Mouse (Mus musculus): ENCODE measurements around the gene Ndufs5. TPM values are rescaled to one million over a fixed set of nuclear protein-coding genes. Genes with fewer than 3 reads are reported as not detected.

Ndufs5 gene
- polyA plus RNA-seq, 1 experiment = 110 TPM

DNA sequence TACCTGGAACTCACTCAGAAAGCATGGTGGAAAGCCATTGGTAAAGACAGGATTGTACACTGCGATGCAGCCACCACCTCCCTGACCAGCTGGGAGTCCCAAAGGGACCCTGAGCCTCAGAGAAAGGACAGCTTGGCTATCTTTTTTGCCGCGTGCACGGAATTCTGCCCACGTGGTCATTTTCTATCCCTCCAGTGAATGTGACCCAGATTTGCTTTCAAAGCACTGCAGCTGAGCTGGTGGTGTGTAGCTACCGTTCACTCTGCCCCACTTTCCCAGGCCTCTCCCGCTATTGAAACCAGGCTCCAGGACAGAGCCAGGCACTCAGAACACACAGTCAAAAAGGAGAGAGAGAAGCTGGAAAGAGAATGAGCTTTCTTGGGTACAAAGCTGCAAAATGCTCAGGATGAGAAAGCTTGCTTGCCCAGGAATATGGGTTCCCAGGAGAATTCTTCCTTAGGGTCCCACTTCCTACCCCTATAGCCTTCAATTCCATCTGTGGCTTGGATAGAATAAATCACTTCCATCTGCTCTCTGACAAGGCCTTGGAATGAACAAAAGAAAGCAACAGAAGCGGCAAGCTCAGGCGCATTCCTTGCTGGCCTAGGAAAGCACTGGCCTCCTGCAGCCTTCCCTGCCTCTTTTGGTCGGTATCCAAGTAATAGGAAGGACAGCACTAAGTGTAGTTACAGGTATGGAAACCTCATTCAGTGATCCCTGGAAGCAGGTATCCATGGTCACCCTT is 40.8 kb downstream of the Ndufs5 start:
- H3K27ac ChIP-seq (ENCODE audit: insufficient read depth, low read depth, low read length) = no peak overlapping the region
- H3K4me1 ChIP-seq (ENCODE audit: control insufficient read depth, insufficient read depth, low read length) = peaks cover 13% of the 10 kb centered on the region
- H3K4me3 ChIP-seq (ENCODE audit: insufficient read depth, low read length) = no peak overlapping the region
- TF ChIP-seq POLR2A (IDR thresholded peaks at IDR 0.05; ENCODE audit: borderline replicate concordance, low read depth, low read length) (no peak), CTCF (IDR thresholded peaks at IDR 0.05; ENCODE audit: low read depth, low read length) (no peak)

DNA sequence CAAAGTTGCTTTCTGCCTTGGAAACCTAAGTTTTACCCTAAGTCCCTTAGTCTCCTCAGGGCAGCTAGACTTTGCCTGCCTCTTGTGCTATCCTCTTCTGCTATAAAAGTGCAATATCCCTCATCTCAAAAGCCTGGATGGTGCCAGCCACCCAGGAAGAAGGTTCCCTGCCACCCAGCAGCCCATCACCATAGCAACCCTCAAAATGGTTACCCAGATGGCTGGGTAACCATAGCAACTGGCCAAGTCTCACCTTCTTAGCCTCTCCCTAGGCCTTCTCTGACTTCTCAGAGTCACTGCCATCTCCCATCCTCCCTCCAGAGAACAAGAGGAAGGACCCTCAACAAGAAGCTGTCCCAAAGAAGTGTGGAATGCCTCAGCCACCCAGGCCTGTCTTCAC is 47.4 kb downstream of the Ndufs5 start:
- H3K4me1 ChIP-seq (ENCODE audit: control insufficient read depth, insufficient read depth, low read length) = peaks cover 25% of the 10 kb centered on the region
- H3K4me3 ChIP-seq (ENCODE audit: insufficient read depth, low read length) = no peak overlapping the region
- no peak for TF ChIP-seq CTCF (IDR thresholded peaks at IDR 0.05; ENCODE audit: low read depth, low read length)
- no peak for TF ChIP-seq POLR2A (IDR thresholded peaks at IDR 0.05; ENCODE audit: borderline replicate concordance, low read depth, low read length)
- no peak overlapping the region for H3K27ac ChIP-seq (ENCODE audit: insufficient read depth, low read depth, low read length)

DNA sequence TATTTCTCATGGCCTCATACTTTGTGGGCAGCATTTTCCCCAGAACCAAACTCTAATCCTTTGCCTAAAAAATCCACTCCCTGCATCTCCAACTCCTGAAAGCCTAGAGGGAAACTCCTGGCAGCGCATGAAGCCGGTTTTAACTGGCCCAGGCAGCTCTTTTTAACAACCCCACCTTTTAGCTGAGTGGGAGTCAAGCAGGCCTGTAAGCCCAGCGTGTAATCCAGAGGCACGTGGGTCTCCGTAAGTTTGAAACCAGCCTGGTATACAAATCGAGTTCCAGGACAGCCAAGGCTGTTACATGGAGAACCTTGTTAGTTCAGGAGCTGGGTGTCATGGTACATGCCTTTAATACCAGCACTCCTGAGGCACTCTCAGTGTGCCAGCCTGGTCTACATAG is 48.3 kb downstream of the Ndufs5 start:
- TF ChIP-seq POLR2A (IDR thresholded peaks at IDR 0.05; ENCODE audit: borderline replicate concordance, low read depth, low read length) = no peak
- TF ChIP-seq CTCF (IDR thresholded peaks at IDR 0.05; ENCODE audit: low read depth, low read length) = no peak
- H3K27ac ChIP-seq (ENCODE audit: insufficient read depth, low read depth, low read length) = no peak overlapping the region
- H3K4me3 ChIP-seq (ENCODE audit: insufficient read depth, low read length) = no peak overlapping the region
- peaks cover 28% of the 10 kb centered on the region for H3K4me1 ChIP-seq (ENCODE audit: control insufficient read depth, insufficient read depth, low read length)

DNA sequence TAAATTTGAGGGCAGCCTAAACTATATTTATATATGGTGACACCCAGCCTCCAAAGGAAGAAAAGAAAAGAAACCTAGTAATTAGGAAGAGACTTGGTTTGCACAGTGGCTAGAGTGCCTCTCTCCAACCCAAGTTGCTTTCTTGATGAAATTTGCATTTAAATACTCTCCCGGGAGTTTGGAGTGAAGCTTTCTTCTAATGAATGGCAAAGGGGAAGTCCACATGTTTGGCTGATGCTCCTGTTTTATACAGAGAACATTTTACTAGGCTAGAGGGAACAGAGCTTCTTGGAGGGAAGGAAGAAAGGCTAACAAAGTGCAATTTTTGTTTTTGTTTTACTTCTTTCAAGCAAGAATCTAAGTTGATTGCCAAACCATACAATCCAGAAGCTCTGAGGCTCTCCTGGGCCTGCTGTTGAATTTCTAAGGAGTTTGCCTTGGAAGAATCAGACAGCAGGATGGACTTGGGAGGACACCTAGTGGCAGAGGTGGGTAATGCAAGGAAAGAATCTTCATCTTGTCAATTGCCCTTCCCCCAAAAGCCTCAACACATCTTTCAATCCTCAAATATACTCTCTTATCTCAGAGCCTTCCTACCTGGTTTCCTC is 50.6 kb downstream of the Ndufs5 start:
- Histone ChIP-seq H3K27ac (ENCODE audit: insufficient read depth, low read depth, low read length) (peak overlapping the region; percentile 53), H3K4me3 (ENCODE audit: insufficient read depth, low read length) (no peak overlapping the region), H3K4me1 (ENCODE audit: control insufficient read depth, insufficient read depth, low read length) (peaks cover 30% of the 10 kb centered on the region)
- no peak for TF ChIP-seq POLR2A (IDR thresholded peaks at IDR 0.05; ENCODE audit: borderline replicate concordance, low read depth, low read length)
- peak; percentile 59; the same call in 1 of the 2 replicates for TF ChIP-seq CTCF (IDR thresholded peaks at IDR 0.05; ENCODE audit: low read depth, low read length)

DNA sequence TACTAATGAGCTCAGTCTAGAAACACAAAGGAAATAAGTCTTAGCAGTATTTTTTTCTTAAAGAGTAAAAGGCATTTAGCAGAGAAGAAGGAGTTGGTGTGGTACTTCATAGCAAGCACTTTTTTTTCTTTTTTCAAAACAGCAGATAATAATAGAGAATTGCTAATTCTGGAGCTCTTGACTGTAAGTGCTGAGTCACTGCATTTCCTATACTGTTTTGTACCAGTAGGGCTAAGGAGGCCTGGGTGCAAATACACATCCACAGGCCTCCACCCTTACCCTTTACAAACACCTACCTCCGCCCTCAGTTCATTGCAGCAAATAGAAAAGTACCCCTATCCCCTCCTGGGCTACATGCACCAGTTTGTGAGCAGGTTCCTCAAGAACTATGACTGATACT is 51.5 kb downstream of the Ndufs5 start:
- H3K27ac ChIP-seq (ENCODE audit: insufficient read depth, low read depth, low read length) = peak overlapping the region; percentile 53
- TF ChIP-seq POLR2A (IDR thresholded peaks at IDR 0.05; ENCODE audit: borderline replicate concordance, low read depth, low read length) = no peak
- no peak overlapping the region for H3K4me3 ChIP-seq (ENCODE audit: insufficient read depth, low read length)
- peaks cover 33% of the 10 kb centered on the region for H3K4me1 ChIP-seq (ENCODE audit: control insufficient read depth, insufficient read depth, low read length)

DNA sequence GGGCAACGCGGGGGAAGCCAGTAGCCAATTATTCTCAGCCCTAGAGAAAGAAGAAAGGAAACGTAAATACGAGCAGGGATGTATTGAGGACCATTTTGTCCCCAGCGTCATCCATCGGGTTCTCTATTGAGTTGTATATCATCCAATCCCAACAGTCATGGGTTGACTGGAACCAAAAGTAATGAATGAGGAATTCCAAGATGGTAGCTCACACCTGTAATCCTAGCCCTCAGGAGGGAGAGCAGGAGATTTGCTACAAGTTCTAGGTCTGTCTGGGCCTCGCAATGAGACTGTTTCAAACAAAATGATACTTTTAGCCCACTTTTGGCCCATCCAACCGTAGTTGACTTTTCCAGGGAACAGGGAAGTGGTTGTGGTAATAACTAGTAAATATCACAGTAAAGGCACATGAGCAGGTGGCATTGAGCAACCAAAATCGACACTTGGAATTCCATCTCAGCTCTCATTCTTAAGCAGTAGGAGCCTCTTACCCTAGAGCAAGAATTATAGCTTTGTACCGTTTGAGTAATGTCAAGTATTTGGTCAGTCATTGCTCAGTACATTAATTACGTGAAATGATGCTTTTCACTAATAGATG is 52.2 kb downstream of the Ndufs5 start:
- Histone ChIP-seq H3K4me1 (ENCODE audit: control insufficient read depth, insufficient read depth, low read length) (peaks cover 34% of the 10 kb centered on the region), H3K4me3 (ENCODE audit: insufficient read depth, low read length) (peak overlapping the region; percentile 81), H3K27ac (ENCODE audit: insufficient read depth, low read depth, low read length) (no peak overlapping the region)
- TF ChIP-seq POLR2A (IDR thresholded peaks at IDR 0.05; ENCODE audit: borderline replicate concordance, low read depth, low read length) = no peak
- TF ChIP-seq CTCF (IDR thresholded peaks at IDR 0.05; ENCODE audit: low read depth, low read length) = no peak

DNA sequence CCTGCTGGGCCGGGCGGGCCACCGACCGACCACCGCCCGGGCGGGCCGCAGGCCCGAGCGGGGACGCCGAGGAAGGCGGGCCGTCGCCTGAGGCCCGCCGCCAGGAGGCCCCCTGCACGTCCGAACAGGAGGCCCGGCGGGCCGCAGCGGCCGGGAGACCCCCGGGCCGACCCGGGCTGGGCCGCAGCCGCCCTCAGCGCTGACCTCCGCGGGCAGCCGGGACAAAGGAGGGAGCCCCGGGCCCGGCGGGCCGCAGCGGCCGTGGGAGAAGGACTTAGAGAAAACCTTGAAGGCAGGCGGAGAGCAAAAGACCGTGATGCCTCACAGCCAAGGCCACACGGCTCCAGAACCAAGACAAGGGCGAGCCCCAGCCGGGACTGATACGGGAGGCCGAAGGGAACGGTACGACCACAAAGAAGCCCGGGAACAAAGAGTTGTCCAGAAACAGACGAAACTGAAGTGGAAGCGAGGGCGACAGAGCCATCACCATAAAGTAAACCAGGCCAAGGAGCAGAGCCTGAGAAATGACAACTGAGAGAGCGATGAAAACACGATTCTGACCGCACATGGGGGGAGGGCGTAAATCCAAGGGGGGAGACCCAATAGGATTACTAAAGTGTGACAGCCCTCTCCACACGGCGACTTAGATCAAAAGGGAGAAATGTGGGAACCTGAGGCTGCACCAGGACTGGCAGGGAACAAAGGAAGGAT is 52.9 kb downstream of the Ndufs5 start:
- Histone ChIP-seq H3K4me3 (ENCODE audit: insufficient read depth, low read length) (peak overlapping the region; percentile 81), H3K4me1 (ENCODE audit: control insufficient read depth, insufficient read depth, low read length) (peaks cover 30% of the 10 kb centered on the region), H3K27ac (ENCODE audit: insufficient read depth, low read depth, low read length) (peak overlapping the region; percentile 47)
- no peak for TF ChIP-seq CTCF (IDR thresholded peaks at IDR 0.05; ENCODE audit: low read depth, low read length)
- TF ChIP-seq POLR2A (IDR thresholded peaks at IDR 0.05; ENCODE audit: borderline replicate concordance, low read depth, low read length) = no peak

DNA sequence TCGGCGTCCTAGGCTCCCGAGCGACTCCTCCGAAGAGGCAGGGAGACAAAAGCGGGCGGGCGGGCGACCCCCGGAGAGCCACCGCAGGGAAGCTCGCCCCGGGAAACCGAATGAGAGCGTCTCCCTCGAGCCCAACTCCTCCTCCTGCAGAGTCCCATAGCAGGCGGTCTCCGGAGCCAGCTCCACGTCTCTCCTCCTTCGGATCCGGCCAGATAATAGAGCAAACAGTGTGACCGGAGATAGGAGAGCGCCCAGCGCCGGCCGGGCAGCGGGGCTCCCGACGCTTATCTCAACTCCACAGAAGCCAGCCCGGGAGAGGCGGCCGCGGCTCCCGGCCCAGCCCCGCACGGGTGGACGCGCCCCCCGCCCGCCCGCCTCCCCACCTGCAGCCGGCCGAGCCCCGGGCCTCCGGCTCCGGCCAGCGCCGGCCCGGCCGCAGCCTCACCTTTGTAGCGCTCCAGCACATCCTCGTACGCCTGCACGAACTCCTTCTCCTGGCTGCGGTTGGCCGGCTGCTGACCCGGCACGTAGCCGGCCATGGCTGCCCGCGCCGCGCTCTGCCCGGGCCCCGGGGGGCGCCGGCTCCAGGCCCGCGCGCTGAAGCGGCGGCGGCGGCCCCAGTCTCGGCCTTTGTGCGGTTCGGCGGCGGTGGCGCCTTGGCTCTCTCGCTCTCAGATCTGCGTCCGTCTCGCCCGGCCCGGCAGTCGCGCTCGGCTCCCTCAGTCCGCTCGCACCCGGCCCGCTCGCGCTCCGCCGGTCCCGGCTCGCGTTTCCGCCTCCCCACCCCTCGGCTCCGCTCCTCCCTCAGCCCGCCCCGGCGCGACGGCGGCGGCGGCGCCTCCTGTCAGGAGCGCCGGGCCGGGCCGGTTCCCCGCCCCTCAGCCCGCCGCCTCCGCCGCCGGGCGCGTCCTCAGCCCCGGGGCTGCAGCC is 53.7 kb downstream of the Ndufs5 start:
- H3K27ac ChIP-seq (ENCODE audit: insufficient read depth, low read depth, low read length) = peak overlapping the region; percentile 47
- peak overlapping the region; percentile 81 for H3K4me3 ChIP-seq (ENCODE audit: insufficient read depth, low read length)
- TF ChIP-seq CTCF (IDR thresholded peaks at IDR 0.05; ENCODE audit: low read depth, low read length) (no peak), POLR2A (IDR thresholded peaks at IDR 0.05; ENCODE audit: borderline replicate concordance, low read depth, low read length) (no peak)
- peaks cover 34% of the 10 kb centered on the region for H3K4me1 ChIP-seq (ENCODE audit: control insufficient read depth, insufficient read depth, low read length)

DNA sequence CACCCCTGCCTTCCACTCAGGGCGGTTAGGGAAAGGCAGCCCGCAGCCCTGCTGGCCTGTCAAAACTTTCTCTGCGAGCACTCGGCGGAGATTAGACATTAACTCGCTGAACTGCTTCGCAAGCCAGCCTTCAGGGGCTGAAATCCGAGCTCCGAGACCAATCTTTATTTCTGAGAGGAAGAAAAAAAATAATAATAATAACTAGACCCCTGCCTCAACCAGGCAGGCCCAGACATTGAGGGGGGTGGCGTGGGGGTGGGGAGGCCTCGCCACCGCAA is 54.4 kb downstream of the Ndufs5 start:
- TF ChIP-seq POLR2A (IDR thresholded peaks at IDR 0.05; ENCODE audit: borderline replicate concordance, low read depth, low read length) = no peak
- Histone ChIP-seq H3K27ac (ENCODE audit: insufficient read depth, low read depth, low read length) (peak overlapping the region; percentile 83), H3K4me1 (ENCODE audit: control insufficient read depth, insufficient read depth, low read length) (peaks cover 39% of the 10 kb centered on the region), H3K4me3 (ENCODE audit: insufficient read depth, low read length) (peak overlapping the region; percentile 81)

Data from bone marrow macrophage, adult 2 months (primary cell).